Mouse (Mus musculus): ENCODE measurements around the gene Tubg2. TPM values are rescaled to one million over a fixed set of nuclear protein-coding genes. Genes with fewer than 3 reads are reported as not detected.

Gene Tubg2
- total and polyA plus RNA-seq, 2 experiments from 2014 or later = 1.8 TPM; not detected in 1

DNA sequence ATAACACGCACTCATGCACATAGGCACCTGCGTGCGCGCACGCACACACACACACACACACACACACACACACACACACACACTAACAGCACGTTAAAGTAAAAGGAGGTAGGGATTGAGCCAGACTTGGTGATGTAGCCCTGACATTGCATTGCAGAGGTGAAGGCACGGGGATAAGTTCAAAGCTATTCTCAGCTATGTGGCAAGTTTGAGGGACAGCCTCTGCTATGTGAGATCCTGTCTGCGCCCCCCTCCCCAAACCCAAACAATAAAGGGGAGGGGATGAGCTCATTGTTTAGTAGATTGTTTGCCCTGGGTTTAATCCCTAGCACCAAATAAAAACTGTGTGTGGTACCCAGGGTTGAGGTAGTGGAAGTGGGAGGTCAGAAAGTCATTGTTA lies 14.6 kb upstream of the Tubg2 start:
- no peak overlapping the region for H3K4me2 ChIP-seq (ENCODE audit: low read depth, low read length)
- H3K9me3 ChIP-seq (replicated peaks; ENCODE audit: control insufficient read depth, low read length) = no peaks in the 10 kb centered on the region
- 0 out of 2 replicates have a peak overlapping the region, but pooled peaks have one; percentile 47 for H3K27ac ChIP-seq (ENCODE audit: low read depth)
- H3K9ac ChIP-seq (replicated peaks; ENCODE audit: low read depth, low read length) = no peak overlapping the region
- no peaks in the 10 kb centered on the region for H3K27me3 ChIP-seq (ENCODE audit: control insufficient read depth, insufficient read depth, low read length)
- DNase-seq (ENCODE audit: low spot score) = no peak
- no peak for ATAC-seq (ENCODE audit: insufficient read depth, low read depth)
- TF ChIP-seq CTCF (IDR thresholded peaks at IDR 0.05; ENCODE audit: low read depth) = no peak
- TF ChIP-seq EP300 (IDR thresholded peaks at IDR 0.05; ENCODE audit: low read depth) = no peak
- 86% methylated on average over 8 of the region's 8 CpGs for WGBS
- 0 out of 2 replicates have a peak, but pooled peaks cover 4% of the 10 kb centered on the region for H3K4me1 ChIP-seq (ENCODE audit: control insufficient read depth, insufficient read depth)
- no peaks in the 10 kb centered on the region for H3K36me3 ChIP-seq (replicated peaks; ENCODE audit: control insufficient read depth, insufficient read depth, low read length)
- H3K4me3 ChIP-seq (ENCODE audit: low read depth, low read length) = no peak overlapping the region

DNA sequence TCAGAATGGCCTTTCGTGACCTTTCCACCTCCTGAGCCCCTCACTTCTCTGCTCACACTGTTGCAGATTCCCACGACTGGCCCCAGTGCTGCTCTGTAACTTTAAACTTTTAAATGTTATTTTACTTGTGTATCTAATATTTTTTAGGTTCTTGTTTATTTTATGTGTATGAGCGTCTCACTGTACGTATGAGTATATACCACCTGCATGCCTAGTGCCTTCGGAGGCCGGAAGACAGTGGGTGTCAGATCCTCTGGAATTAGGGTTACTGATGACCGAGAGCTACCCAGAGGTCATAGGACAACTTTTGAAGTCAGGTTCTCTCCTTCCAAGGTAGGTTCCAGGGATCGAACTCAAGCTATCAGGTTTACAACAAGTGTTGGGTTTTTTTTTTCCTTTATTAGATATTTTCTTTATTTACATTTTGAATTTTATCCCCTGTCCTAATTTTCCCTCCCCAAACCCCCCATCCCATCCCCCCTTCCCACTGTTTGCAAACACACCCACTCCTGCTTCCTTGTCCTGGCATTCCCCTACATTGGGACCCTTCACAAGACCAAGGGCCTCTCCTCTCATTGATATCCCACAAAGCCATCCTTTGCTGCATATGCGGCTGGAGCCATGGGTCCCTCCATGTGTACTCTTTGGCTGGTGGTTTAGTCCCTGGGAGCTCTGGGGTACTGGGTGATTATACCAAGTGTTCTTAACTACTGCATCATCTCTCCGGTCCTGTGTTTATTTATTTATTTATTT lies 13.3 kb upstream of the Tubg2 start:
- 0 out of 2 replicates have a peak, but pooled peaks cover 4% of the 10 kb centered on the region for H3K4me1 ChIP-seq (ENCODE audit: control insufficient read depth, insufficient read depth)
- no peak overlapping the region for H3K4me2 ChIP-seq (ENCODE audit: low read depth, low read length)
- H3K27me3 ChIP-seq (ENCODE audit: control insufficient read depth, insufficient read depth, low read length) = no peaks in the 10 kb centered on the region
- WGBS = 91% methylated on average over 10 of the region's 10 CpGs
- no peak for DNase-seq (ENCODE audit: low spot score)
- H3K36me3 ChIP-seq (replicated peaks; ENCODE audit: control insufficient read depth, insufficient read depth, low read length) = no peaks in the 10 kb centered on the region
- TF ChIP-seq EP300 (IDR thresholded peaks at IDR 0.05; ENCODE audit: low read depth) (no peak), CTCF (IDR thresholded peaks at IDR 0.05; ENCODE audit: low read depth) (no peak)
- H3K9me3 ChIP-seq (replicated peaks; ENCODE audit: control insufficient read depth, low read length) = no peaks in the 10 kb centered on the region
- no peak overlapping the region for H3K27ac ChIP-seq (ENCODE audit: low read depth)
- no peak overlapping the region for H3K4me3 ChIP-seq (ENCODE audit: low read depth, low read length)
- ATAC-seq (ENCODE audit: insufficient read depth, low read depth) = no peak
- no peak overlapping the region for H3K9ac ChIP-seq (replicated peaks; ENCODE audit: low read depth, low read length)

DNA sequence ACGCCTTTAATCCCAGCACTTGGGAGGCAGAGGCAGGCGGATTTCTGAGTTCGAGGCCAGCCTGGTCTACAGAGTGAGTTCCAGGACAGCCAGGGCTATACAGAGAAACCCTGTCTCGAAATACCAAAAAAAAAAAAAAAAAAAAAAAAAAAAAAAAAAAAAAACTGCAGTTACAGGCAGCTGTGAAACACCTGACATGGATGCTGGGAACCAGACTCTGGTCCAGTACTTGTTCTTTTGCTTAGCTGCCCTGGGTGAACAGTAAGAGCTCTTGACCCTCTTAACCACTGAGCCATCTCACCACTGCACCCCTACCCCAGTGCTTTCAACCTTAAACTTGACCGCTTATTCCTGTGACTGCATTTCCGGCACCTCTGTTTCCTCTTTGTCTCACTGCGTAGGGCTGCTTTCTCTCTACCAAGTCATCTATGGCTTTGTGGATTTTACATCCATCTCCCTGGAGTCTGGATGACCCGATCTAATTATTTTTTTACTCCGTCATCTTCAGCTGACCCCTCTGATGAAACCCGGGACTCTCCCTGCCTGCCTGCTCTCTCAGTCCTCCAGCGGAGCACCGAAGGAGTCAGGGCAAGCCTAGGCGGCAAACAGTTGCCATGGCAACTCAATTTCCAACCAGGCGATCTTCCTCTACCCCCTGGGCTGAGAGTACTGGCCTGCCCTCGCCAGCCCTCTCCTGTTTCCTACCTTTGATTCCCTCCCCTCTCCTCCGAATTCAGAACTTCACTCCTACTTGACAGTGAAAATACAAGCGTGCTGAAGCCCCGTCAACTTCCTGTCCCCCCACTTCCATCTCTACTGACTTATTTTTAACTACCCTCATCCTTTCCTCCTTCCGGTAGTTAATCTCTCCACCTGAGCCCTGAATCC lies 12.1 kb upstream of the Tubg2 start:
- H3K4me2 ChIP-seq (ENCODE audit: low read depth, low read length) = peak overlapping the region; percentile 53
- no peak overlapping the region; the same call in 1 of the 2 replicates for H3K9ac ChIP-seq (replicated peaks; ENCODE audit: low read depth, low read length)
- no peak for TF ChIP-seq EP300 (IDR thresholded peaks at IDR 0.05; ENCODE audit: low read depth)
- no peak for TF ChIP-seq CTCF (IDR thresholded peaks at IDR 0.05; ENCODE audit: low read depth)
- 0 out of 2 replicates have a peak, but pooled peaks cover 4% of the 10 kb centered on the region for H3K4me1 ChIP-seq (ENCODE audit: control insufficient read depth, insufficient read depth)
- ATAC-seq (ENCODE audit: insufficient read depth, low read depth) (no peak), DNase-seq (ENCODE audit: low spot score) (no peak)
- H3K36me3 ChIP-seq (replicated peaks; ENCODE audit: control insufficient read depth, insufficient read depth, low read length) = no peaks in the 10 kb centered on the region
- H3K4me3 ChIP-seq (ENCODE audit: low read depth, low read length) = peak overlapping the region; percentile 33
- H3K27ac ChIP-seq (ENCODE audit: low read depth) = no peak overlapping the region
- H3K9me3 ChIP-seq (replicated peaks; ENCODE audit: control insufficient read depth, low read length) = no peaks in the 10 kb centered on the region
- no peaks in the 10 kb centered on the region for H3K27me3 ChIP-seq (ENCODE audit: control insufficient read depth, insufficient read depth, low read length)
- 32% methylated on average over 19 of the region's 19 CpGs for WGBS

DNA sequence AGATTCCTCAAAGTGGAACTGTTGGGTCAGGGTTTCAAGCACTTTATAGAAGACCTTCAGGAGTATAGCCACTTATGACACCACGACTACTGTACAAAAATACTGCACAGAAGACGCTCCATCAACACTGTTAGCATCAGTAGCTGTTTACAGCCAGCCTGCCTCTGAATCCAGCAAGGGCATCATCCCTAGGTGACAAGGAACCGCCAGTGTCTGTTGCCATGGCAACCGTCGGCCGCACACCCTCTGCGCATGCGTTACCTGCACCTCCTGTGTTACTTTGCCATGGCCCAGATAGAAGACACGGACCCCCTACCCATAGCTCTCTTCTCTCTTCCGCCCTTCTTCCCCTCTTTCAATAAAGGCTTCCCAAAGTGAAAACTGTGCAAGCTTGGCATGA lies 9.3 kb upstream of the Tubg2 start:
- H3K4me3 ChIP-seq (ENCODE audit: low read depth, low read length) = no peak overlapping the region
- H3K9me3 ChIP-seq (replicated peaks; ENCODE audit: control insufficient read depth, low read length) = no peaks in the 10 kb centered on the region
- no peak overlapping the region for H3K27ac ChIP-seq (ENCODE audit: low read depth)
- ATAC-seq (ENCODE audit: insufficient read depth, low read depth) = no peak
- TF ChIP-seq CTCF (IDR thresholded peaks at IDR 0.05; ENCODE audit: low read depth) (no peak), EP300 (IDR thresholded peaks at IDR 0.05; ENCODE audit: low read depth) (no peak)
- DNase-seq (ENCODE audit: low spot score) = no peak
- no peak overlapping the region for H3K4me2 ChIP-seq (ENCODE audit: low read depth, low read length)
- 44% methylated on average over 10 of the region's 10 CpGs for WGBS
- H3K9ac ChIP-seq (replicated peaks; ENCODE audit: low read depth, low read length) = no peak overlapping the region
- no peaks in the 10 kb centered on the region for H3K27me3 ChIP-seq (ENCODE audit: control insufficient read depth, insufficient read depth, low read length)
- H3K36me3 ChIP-seq (replicated peaks; ENCODE audit: control insufficient read depth, insufficient read depth, low read length) = no peaks in the 10 kb centered on the region
- 0 out of 2 replicates have a peak, but pooled peaks cover 4% of the 10 kb centered on the region for H3K4me1 ChIP-seq (ENCODE audit: control insufficient read depth, insufficient read depth)

DNA sequence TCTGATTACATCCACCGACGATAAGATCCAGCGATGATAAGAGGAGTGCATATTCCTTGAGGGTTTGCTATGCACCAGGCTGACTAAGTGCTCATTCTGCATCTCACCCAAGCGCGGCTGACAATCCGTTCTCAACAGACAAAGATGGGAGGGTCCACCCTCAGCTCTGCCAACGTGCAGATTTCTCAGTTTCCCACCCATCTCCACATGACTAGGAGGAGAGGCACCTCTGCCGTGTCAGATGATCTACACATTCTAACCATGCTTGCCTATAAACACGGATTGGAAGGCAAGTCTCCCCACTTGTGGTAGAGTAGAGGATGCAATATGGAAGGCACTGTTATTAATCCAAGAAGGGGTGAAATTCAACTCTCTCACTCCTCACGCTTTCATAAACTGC lies 7.0 kb upstream of the Tubg2 start:
- H3K36me3 ChIP-seq (replicated peaks; ENCODE audit: control insufficient read depth, insufficient read depth, low read length) = no peaks in the 10 kb centered on the region
- H3K4me2 ChIP-seq (ENCODE audit: low read depth, low read length) = no peak overlapping the region
- H3K27ac ChIP-seq (ENCODE audit: low read depth) = no peak overlapping the region
- no peak overlapping the region for H3K9ac ChIP-seq (replicated peaks; ENCODE audit: low read depth, low read length)
- no peaks in the 10 kb centered on the region for H3K9me3 ChIP-seq (replicated peaks; ENCODE audit: control insufficient read depth, low read length)
- DNase-seq (ENCODE audit: low spot score) (no peak), ATAC-seq (ENCODE audit: insufficient read depth, low read depth) (no peak)
- 68% methylated on average over 10 of the region's 10 CpGs for WGBS
- 0 out of 2 replicates have a peak, but pooled peaks cover 3% of the 10 kb centered on the region for H3K4me1 ChIP-seq (ENCODE audit: control insufficient read depth, insufficient read depth)
- TF ChIP-seq EP300 (IDR thresholded peaks at IDR 0.05; ENCODE audit: low read depth) = no peak
- no peak for TF ChIP-seq CTCF (IDR thresholded peaks at IDR 0.05; ENCODE audit: low read depth)
- no peaks in the 10 kb centered on the region for H3K27me3 ChIP-seq (ENCODE audit: control insufficient read depth, insufficient read depth, low read length)
- no peak overlapping the region for H3K4me3 ChIP-seq (ENCODE audit: low read depth, low read length)
